Mouse (Mus musculus): ENCODE measurements at regions not wholly inside any gene's neighbourhood (a gene's known extent, or its start where the extent isn't known, plus 50 kb on each side); places are given as distances from the start of the nearest gene placed in this dataset.

DNA sequence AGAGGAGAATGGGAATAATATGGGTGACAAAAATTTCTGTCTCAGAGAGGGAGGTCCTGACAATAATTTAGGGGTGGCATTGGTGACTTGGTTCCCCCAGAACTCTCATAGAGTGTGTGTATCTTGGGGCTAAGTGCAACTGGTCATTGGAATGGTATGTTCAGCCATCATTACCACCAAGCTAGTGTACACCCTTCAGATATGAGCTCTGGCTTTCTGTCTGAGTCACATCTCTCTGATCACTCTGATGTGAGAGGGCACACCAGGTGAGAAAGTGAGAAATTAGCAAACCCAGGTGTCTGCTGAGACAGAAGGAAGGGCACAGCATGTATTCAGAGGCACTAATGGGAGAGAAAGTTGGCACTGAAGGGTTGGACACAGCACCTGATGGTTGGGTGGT, 642.8 kb downstream of the Zfp706 start:
- TF ChIP-seq CTCF (IDR thresholded peaks at IDR 0.05; ENCODE audit: extremely low read depth, insufficient read length, insufficient replicate concordance, low read depth, low read length) (no peak), POLR2A (IDR thresholded peaks at IDR 0.05; ENCODE audit: low read depth, low read length) (no peak)

Data from small intestine, adult 2 months (tissue).